Mouse (Mus musculus) forelimb bud, embryonic 11.5 days (tissue): Measurements from ENCODE around the gene Zfp872.
"Not testable (repeated sequence)": the region's sequence is repeated elsewhere in the genome, so short reads cannot be mapped to it uniquely, and the experiment has no call there.

ENCODE experiments used
- DNase-seq: peaks from one replicate; pipeline ENCODE4 v3.0.0-alpha.2; 2012; ENCODE audit warnings: low read depth, low spot score

The Zfp872 gene

DNA sequence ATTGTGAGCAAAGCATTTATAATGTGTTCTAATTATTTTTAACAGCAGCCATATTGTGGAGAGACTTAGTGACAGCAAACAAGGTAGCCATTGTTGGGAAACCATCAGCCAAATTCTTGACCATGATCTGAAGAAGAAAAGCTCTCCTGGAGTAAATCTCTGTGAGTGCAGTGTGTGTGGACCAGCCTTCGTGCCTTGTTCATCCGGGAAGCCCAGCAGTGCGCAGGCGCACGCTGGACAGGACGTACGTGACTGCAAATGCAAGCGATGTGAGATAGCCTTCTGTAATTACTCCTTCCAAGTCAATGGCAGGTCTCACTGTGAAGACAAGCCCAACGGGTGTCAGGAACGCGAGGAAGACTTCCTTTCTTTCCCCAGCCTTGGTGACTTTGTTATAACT, 18.6 kb upstream of the Zfp872 start:
- DNase-seq = no peak

GRCm38 (mm10) chr9:22172318-22172717, 15.6 kb upstream of the Zfp872 start:
- no peak for DNase-seq

GRCm38 (mm10) chr9:22196412-22196811, 8.5 kb downstream of the Zfp872 start:
- DNase-seq = no peak

GRCm38 (mm10) chr9:22213785-22214194, 25.9 kb downstream of the Zfp872 start:
- no peak for DNase-seq

DNA sequence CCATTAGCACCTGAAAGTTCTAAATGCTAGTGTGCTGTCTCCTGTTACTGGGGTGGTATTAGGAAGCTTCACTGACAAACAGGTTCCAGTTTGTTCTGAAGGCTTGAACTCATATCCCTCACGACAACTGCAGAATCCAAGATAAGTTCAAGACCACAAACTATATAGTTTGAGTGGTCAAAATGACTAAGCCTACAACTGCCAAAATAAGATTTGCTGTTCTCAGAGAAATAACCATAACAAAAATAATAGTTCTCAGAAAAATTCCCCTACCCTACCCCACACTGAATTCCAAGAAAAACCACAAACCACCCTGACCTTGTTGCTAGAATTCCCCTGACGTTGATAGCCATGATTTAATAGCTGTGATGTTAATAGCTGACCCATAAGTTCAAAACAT, 26.7 kb downstream of the Zfp872 start:
- no peak for DNase-seq

GRCm38 (mm10) chr9:22216705-22217104, 28.8 kb downstream of the Zfp872 start:
- no peak for DNase-seq

GRCm38 (mm10) chr9:22217858-22218493, 30.1 kb downstream of the Zfp872 start:
- no peak for DNase-seq

DNA sequence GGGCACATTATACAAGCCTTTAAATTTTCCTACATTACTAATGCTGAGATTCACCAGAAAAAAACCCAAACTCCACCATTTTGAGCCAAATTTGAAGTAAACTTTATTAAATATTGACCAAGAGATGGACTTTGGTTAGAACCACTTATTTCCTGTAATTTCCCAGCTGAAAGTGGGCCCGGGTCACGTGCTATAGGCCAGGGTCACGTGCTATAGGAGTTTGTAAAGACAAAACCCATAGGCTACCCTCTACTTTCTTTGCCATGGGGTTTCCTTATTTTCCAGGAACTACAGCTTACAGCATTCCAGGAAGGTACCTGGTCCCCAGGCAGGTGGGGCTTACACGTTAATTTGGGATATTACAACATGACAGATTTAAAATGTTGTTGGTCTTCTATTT, 36.2 kb downstream of the Zfp872 start:
- no peak for DNase-seq

DNA sequence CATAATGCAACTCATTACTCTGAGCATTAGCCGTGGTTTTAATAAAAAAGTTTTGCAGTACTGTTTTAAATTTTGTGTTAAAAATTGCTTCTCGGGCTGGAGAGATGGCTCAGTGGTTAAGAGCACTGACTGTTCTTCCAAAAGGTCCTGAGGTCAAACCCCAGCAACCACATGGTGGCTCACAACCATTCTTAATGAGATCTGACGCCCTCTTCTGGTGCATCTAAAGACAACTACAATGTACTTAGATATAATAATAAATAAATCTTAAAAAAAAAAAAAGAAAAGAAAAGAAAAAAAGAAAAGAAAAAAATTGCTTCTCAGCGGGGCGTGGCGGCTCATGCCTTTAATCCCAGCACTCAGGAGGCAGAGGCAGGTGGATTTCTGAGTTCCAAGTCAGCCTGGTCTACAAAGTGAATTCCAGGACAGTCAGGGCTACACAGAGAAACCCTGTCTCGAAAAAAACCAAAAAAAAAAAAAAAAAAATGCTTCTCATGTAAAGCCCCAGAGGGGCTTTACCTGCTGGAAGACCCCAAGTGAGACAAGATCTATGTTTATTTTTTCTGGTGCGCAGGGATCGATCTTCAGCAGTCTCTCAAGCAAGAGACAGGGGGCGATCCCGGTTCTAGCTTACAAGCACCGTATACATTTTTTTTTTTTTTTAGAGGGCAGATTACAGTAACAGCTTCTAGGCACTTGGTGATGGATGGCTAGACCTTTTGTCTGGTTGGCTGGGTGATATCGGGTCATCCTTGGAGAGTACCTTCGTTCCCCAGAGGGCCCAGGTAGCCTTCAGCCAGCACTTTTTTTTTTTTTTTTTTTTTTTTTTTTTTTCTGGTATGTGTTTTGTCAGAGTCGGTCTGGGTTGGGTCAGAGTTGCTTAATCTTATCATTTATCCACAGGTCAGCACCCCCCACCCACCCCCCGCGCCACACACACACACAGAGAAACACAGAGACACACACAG, 36.9 kb downstream of the Zfp872 start:
- peak; percentile 14 for DNase-seq

DNA sequence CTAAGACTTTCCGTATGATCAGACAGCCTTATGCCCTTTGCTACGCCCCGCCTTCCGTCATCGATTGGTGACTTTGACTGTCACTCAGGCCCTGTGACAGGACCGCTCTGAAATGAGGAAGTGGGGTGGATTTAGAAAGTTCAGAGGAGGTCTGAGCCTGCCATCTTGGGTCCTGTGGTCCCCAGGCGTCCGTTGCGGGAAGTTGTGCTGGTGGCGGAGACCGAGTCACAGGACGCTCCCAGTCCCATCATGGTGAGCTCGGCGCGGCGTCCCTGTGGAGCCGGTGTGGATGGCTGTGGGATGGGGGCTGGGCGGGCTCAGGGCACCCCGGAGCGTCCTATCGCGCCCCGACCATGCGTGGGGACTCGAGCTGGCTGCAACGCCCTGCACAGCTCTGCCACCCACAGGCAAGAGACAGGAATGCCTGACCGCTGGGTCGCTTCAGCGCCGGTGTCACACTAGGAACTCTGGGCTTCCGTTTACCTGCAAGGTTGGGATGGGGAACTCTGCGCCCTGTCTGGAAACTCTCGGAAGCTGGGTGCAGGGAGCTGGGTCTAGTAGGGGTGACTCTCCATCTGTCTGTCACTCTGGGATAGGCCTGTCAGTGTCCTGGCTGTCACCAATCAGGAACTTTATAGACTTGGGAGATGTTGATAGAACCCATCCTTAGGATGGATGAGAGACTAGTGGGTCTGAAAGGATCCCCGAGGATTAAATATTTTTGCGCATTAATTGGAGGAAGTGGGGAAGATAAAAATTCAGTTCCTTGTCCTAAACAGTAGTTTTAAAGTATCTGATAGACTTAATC, 37.9 kb downstream of the Zfp872 start, which contains the start of gene Zfp809:
Gene Zfp809, plus strand, starts transcription at position 134 of the 808 bp plus-strand sequence.
- DNase-seq = peak; percentile 99

DNA sequence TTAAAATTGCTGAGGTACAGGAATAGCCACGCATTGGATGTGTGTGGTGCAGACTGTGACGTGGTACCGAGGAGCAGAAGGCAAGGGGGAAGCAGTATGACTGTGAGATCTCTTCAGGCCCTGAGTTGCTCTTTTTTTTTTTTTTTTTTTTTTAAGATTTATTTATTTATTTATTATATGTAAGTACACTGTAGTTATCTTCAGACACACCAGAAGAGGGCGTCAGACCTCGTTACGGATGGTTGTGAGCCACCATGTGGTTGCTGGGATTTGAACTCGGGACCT, 38.4 kb downstream of the Zfp872 start:
- DNase-seq = not testable (repeated sequence)

DNA sequence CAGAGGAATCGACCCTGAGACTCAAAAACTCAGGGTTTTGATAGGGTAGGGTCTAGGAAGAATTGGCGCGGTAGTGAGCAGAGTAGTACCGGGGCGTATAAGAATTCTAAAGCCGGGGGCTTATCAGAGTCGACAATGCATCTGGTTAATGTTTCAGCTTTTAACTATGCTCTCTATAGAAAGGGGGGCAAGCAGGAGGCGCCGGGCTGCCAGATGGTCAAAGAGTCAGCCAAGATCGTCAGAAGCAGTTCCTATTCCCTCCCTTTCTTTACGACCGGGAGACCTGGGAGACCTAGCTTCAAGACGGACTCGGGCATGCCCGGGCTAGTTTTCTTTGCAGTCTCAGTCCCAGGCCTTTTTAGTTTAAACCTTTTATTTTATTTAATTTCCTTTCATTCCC, 39.0 kb downstream of the Zfp872 start:
- no peak for DNase-seq

DNA sequence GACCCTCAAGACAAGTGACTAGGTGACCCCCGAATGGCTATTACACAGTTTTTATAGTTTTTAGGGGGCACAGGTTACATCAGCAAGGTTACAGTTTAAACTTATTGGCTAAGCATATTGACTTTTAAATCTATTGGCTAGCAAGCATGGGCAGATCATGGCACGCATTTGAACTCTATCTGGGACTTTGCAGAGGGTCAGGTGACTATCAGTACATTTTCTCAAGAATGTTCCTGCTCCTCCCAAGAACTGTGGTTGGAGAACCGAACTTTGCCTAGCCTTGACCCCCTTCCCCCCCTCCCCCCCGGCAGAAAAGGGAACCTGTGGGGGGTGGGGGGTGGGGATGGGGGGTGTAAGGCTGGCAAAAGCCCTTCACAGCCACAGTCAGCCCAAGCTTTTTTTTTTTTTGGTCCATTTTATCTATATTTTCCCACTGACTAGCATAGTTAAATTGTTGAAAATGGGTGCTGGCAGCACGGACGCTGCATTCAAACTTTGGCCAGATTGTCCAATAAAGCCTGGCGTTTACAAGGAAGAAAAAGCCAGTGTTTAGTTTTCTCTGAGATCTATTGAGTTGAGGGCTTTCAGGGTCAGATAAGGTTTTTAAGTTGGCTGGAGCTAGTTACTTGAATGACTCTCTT, 41.6 kb downstream of the Zfp872 start:
- DNase-seq = no peak

- no peak for DNase-seq
Observed at GRCm38 (mm10) chr9:22230061-22230460, 42.2 kb downstream of the Zfp872 start.

DNA sequence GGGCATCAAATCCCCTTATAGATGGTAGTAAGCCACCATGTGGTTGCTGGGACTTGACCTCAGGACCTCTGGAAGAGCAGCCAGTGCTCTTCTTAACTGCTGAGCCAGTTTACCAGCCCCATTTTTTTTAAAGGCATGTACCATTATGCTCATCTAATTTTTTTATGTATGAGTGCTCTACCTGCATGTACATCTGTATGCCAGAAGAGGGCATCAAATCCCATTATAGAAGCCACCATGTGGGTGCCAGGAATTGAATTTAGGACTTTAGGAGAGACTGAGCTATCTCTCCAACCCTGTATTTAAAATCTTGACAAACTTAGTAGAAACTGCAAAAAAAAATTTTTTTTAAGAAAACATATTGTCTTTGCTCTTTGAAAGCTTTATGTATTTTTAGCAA, 42.7 kb downstream of the Zfp872 start:
- no peak for DNase-seq

- DNase-seq = no peak
Observed at GRCm38 (mm10) chr9:22240001-22240400, 52.1 kb downstream of the Zfp872 start.

- no peak for DNase-seq
Observed at GRCm38 (mm10) chr9:22244242-22244641, 56.4 kb downstream of the Zfp872 start.
